Mouse (Mus musculus): Measurements from ENCODE around the gene Lrp8. TPM values are rescaled to one million over a fixed set of nuclear protein-coding genes. Genes with fewer than 3 reads are reported as not detected.

Gene Lrp8
- polyA plus RNA-seq, 1 experiment: 4.0 TPM

GRCm38 (mm10) chr4:107856958-107857686 lies 55.1 kb downstream of the Lrp8 start:
- H3K4me1 ChIP-seq (ENCODE audit: control insufficient read depth, insufficient read depth, low read length): no peaks in the 10 kb centered on the region
- TF ChIP-seq CTCF (IDR thresholded peaks at IDR 0.05; ENCODE audit: low read depth, low read length) (no peak), POLR2A (IDR thresholded peaks at IDR 0.05; ENCODE audit: borderline replicate concordance, low read depth, low read length) (no peak)
- no peak overlapping the region for H3K4me3 ChIP-seq (ENCODE audit: insufficient read depth, low read length)
- H3K27ac ChIP-seq (ENCODE audit: insufficient read depth, low read depth, low read length): no peak overlapping the region

DNA sequence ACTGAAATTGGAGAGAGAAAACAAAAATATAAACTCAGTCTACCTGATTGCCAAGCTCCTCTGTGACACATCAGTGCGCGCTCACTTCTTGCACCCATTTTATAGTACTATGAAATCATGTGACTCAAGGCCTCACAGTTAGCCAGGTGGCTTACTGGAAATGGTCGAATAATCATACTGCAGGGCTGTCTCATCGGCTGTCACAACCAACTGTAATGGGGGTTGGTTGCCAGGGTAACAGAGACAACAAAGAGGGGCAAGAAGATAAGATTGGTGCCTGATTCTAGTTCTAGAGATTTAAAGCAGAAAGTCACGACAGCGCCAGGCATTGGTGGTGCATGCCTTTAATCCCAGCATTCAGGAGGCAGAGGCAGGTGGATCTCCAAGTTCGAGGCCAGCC lies 56.9 kb downstream of the Lrp8 start:
- H3K4me1 ChIP-seq (ENCODE audit: control insufficient read depth, insufficient read depth, low read length): no peaks in the 10 kb centered on the region
- TF ChIP-seq CTCF (IDR thresholded peaks at IDR 0.05; ENCODE audit: low read depth, low read length): no peak
- no peak for TF ChIP-seq POLR2A (IDR thresholded peaks at IDR 0.05; ENCODE audit: borderline replicate concordance, low read depth, low read length)
- no peak overlapping the region for H3K4me3 ChIP-seq (ENCODE audit: insufficient read depth, low read length)
- H3K27ac ChIP-seq (ENCODE audit: insufficient read depth, low read depth, low read length): no peak overlapping the region

- Histone ChIP-seq H3K27ac (ENCODE audit: insufficient read depth, low read depth, low read length) (no peak overlapping the region), H3K4me3 (ENCODE audit: insufficient read depth, low read length) (no peak overlapping the region), H3K4me1 (ENCODE audit: control insufficient read depth, insufficient read depth, low read length) (no peaks in the 10 kb centered on the region)
- TF ChIP-seq POLR2A (IDR thresholded peaks at IDR 0.05; ENCODE audit: borderline replicate concordance, low read depth, low read length) (no peak), CTCF (IDR thresholded peaks at IDR 0.05; ENCODE audit: low read depth, low read length) (no peak)
These were observed 62.8 kb downstream of the Lrp8 start for GRCm38 (mm10) chr4:107864866-107865265.

DNA sequence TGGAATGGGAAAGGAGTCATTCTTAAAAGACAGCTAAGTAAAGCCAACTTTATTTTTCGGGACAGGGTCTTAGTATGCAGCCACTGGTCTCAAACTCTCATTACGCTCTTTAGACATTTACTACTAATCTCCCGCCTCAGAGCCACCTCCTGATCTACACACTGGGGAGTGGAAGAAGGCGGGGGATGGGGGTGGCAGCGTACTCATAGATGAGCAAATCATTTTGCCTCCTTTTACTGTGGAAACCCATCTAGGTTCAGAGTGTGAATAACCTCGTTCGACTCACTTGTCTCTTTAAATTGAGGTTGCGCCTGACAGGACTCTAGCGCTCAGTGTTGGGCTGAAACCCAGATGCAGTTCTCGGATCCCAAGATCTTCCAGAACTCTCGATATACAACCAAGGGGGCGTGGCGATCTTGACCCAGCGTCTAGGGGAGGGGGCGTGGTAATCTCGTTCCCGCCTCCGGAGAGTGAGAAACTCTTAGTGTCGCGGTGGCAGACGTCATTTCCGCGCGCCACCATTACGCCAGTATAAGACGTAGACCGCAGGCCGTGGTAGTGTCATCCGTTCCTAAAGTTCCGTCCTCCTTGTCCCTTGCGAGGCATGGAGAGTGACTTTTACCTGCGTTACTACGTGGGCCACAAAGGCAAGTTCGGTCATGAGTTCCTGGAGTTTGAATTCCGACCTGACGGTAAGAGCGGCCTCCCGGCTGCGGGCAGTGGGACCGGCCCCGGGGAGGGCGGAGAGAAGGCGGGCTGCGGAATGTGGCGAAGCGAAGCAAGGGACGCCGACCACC lies 77.4 kb downstream of the Lrp8 start, which contains the start of gene Magoh:
Gene Magoh, plus strand, starts transcription at position 502 of the 797 bp plus-strand sequence.
- H3K4me3 ChIP-seq (ENCODE audit: insufficient read depth, low read length): peak within 1 kb of the TSS; percentile 73
- H3K27ac ChIP-seq (ENCODE audit: insufficient read depth, low read depth, low read length): peak within 1 kb of the TSS; percentile 53
- no peak for TF ChIP-seq CTCF (IDR thresholded peaks at IDR 0.05; ENCODE audit: low read depth, low read length)
- no peak for TF ChIP-seq POLR2A (IDR thresholded peaks at IDR 0.05; ENCODE audit: borderline replicate concordance, low read depth, low read length)
- H3K4me1 ChIP-seq (ENCODE audit: control insufficient read depth, insufficient read depth, low read length): peaks cover 4% of the 10 kb centered on the region

DNA sequence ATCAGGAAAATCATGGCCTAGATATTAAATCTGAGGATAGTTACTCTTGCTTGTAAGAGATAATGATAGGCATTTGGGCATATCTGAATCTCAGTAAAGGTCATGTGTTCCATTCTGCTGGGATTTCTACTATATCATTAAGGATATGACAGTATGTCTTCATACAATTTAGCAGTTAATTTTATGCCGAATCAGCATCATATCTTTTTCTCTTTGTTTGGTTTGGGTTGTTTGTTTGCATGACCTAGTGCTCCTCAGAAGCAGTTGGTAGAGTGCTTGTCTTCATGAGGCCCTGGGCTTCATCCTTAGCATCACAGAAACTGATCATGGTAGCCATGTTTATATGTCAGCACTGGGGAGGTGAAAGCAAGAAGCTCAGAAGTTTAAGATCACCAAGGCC lies 79.6 kb downstream of the Lrp8 start:
- H3K4me1 ChIP-seq (ENCODE audit: control insufficient read depth, insufficient read depth, low read length): peaks cover 4% of the 10 kb centered on the region
- H3K4me3 ChIP-seq (ENCODE audit: insufficient read depth, low read length): no peak overlapping the region
- no peak overlapping the region for H3K27ac ChIP-seq (ENCODE audit: insufficient read depth, low read depth, low read length)
- no peak for TF ChIP-seq POLR2A (IDR thresholded peaks at IDR 0.05; ENCODE audit: borderline replicate concordance, low read depth, low read length)
- no peak for TF ChIP-seq CTCF (IDR thresholded peaks at IDR 0.05; ENCODE audit: low read depth, low read length)

GRCm38 (mm10) chr4:107886371-107886770 lies 84.3 kb downstream of the Lrp8 start:
- TF ChIP-seq CTCF (IDR thresholded peaks at IDR 0.05; ENCODE audit: low read depth, low read length) (no peak), POLR2A (IDR thresholded peaks at IDR 0.05; ENCODE audit: borderline replicate concordance, low read depth, low read length) (no peak)
- Histone ChIP-seq H3K4me3 (ENCODE audit: insufficient read depth, low read length) (no peak overlapping the region), H3K27ac (ENCODE audit: insufficient read depth, low read depth, low read length) (no peak overlapping the region), H3K4me1 (ENCODE audit: control insufficient read depth, insufficient read depth, low read length) (peaks cover 3% of the 10 kb centered on the region; the same call in 1 of the 2 replicates)

DNA sequence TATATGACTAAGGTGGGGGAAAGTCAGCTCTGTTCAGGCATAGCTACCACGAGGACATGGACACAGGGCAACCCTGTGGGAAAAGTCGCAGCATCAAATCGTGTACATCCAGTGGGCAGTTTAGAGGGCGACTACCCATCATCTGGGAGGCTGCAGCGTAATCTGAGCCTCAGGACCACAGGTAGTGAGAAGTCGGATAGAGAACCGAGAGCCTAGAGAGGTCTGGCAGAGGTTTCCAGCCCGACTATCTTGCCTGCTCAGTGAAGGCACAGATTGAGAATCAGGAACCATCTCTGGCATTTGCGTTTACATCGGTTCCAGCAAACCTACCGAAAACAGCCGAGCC lies 87.3 kb downstream of the Lrp8 start:
- no peak for TF ChIP-seq POLR2A (IDR thresholded peaks at IDR 0.05; ENCODE audit: borderline replicate concordance, low read depth, low read length)
- no peak for TF ChIP-seq CTCF (IDR thresholded peaks at IDR 0.05; ENCODE audit: low read depth, low read length)
- Histone ChIP-seq H3K4me1 (ENCODE audit: control insufficient read depth, insufficient read depth, low read length) (peaks cover 3% of the 10 kb centered on the region; the same call in 1 of the 2 replicates), H3K4me3 (ENCODE audit: insufficient read depth, low read length) (peak overlapping the region; percentile 81), H3K27ac (ENCODE audit: insufficient read depth, low read depth, low read length) (no peak overlapping the region; the same call in 1 of the 2 replicates)

DNA sequence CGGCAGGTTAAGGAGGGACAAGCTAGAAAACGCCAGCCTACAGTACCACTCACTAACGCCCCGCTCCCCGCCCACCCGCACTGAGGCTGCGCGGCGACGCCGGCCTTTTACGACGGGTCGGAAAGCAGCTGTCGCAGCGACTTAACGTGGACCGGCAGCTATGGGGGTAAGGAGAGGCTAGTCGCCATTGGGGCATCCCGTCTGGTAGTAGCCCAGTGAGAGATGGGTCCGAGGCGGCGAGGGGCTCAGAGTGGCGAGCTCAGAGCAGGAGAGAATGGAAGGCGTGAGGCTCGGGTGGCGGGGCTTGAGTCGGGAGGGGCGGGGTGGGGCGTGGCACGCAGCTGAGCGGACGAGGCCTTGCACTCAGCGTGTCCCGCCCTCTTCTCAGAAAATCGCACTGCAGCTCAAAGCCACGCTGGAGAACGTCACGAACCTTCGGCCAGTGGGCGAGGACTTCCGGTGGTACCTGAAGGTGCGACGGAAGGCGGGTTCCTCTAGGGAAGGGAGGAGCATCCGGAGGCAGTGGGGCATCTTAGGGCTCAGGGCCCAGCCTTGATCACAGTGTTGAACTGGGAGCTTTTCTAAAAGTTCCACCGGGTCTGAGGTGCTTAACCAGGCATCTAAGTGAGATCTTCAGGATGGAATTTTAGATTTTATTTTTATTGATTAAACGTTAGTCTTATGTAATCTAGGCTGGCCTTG lies 87.8 kb downstream of the Lrp8 start, which contains the start of gene 0610037L13Rik:
Gene 0610037L13Rik, plus strand, starts transcription at position 83 of the 702 bp plus-strand sequence.
- Histone ChIP-seq H3K4me3 (ENCODE audit: insufficient read depth, low read length) (peak within 1 kb of the TSS; percentile 81), H3K4me1 (ENCODE audit: control insufficient read depth, insufficient read depth, low read length) (peaks cover 3% of the 10 kb centered on the region; the same call in 1 of the 2 replicates), H3K27ac (ENCODE audit: insufficient read depth, low read depth, low read length) (peak within 1 kb of the TSS; percentile 63)
- TF ChIP-seq POLR2A (IDR thresholded peaks at IDR 0.05; ENCODE audit: borderline replicate concordance, low read depth, low read length) (0 out of 2 replicates have a peak, but pooled peaks have one; percentile 36), CTCF (IDR thresholded peaks at IDR 0.05; ENCODE audit: low read depth, low read length) (no peak)

GRCm38 (mm10) chr4:107892663-107893062 lies 90.6 kb downstream of the Lrp8 start:
- H3K4me3 ChIP-seq (ENCODE audit: insufficient read depth, low read length): no peak overlapping the region
- H3K27ac ChIP-seq (ENCODE audit: insufficient read depth, low read depth, low read length): no peak overlapping the region
- TF ChIP-seq CTCF (IDR thresholded peaks at IDR 0.05; ENCODE audit: low read depth, low read length): no peak
- H3K4me1 ChIP-seq (ENCODE audit: control insufficient read depth, insufficient read depth, low read length): peaks cover 3% of the 10 kb centered on the region; the same call in 1 of the 2 replicates
